Mouse (Mus musculus) erythroblast, embryonic 14.5 days (primary cell): ENCODE measurements around the gene Gnaz. TPM values are rescaled to one million over a fixed set of nuclear protein-coding genes. Genes with fewer than 3 reads are reported as not detected.

ENCODE experiments used
- H3K27me3 ChIP-seq: 2 replicates; pipeline ENCODE4 v1.6.1; 2012; ENCODE audit warnings: inconsistent platforms; ENCODE audit not compliant: control insufficient read depth
- H3K36me3 ChIP-seq: 2 replicates; pipeline ENCODE4 v1.6.1; 2012; ENCODE audit warnings: mild to moderate bottlenecking, inconsistent platforms; ENCODE audit not compliant: control insufficient read depth
- H3K4me1 ChIP-seq: 2 replicates; pipeline ENCODE4 v1.6.1; 2012; ENCODE audit warnings: inconsistent platforms; ENCODE audit not compliant: control insufficient read depth
- H3K4me3 ChIP-seq: replicated peaks from 2 replicates; pipeline ENCODE3; 2012; ENCODE audit warnings: moderate library complexity, mild to moderate bottlenecking, inconsistent platforms
- H3K9me3 ChIP-seq: 2 replicates; pipeline ENCODE4 v1.6.1; 2012; ENCODE audit warnings: low read length, inconsistent platforms, mixed read lengths; ENCODE audit not compliant: control insufficient read depth
- GATA1 ChIP-seq: IDR thresholded peaks from 2 replicates; pipeline ENCODE4 v1.6.1; 2012; ENCODE audit warnings: low read length, inconsistent platforms, mixed read lengths
- TAL1 ChIP-seq: IDR thresholded peaks from 3 replicates; pipeline ENCODE4 v1.6.1; 2012; ENCODE audit warnings: low read length, inconsistent platforms, mixed read lengths
- polyA plus RNA-seq: library from polyadenylated mRNA; stranded (reverse); fragments of >175 nt; gene quantifications from 2 replicates; pipeline ENCODE4 v1.2.3, GENCODE M21; 2012

Gene Gnaz
- polyA plus RNA-seq, 1 experiment = 0.07 TPM

DNA sequence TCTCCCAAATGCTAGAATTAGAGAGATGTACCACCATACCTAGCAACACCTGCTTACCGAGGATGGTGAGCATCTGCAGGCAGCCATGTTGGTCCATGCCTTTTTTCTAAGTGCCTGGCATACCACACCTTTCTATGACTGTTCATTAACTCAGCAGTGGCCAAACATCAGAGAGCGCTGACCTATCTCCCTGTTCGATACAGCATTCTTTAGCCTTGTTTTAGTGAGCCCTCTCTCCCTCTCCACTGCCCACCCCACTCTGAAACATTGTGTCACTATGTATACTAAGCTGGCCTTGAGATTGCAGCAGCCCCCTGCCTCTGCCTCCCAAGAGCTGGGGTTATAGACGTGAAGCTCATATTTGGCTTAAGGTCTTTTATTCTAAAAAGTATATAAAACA is 86.7 kb downstream of the Gnaz start:
- Histone ChIP-seq H3K27me3 (no peaks in the 10 kb centered on the region), H3K9me3 (no peaks in the 10 kb centered on the region), H3K4me3 (no peak overlapping the region), H3K4me1 (peaks cover 11% of the 10 kb centered on the region), H3K36me3 (no peaks in the 10 kb centered on the region; the same call in 1 of the 2 replicates)
- TF ChIP-seq GATA1 (no peak), TAL1 (no peak)

GRCm38 (mm10) chr10:75054125-75054524 is 87.1 kb downstream of the Gnaz start:
- Histone ChIP-seq H3K36me3 (no peaks in the 10 kb centered on the region; the same call in 1 of the 2 replicates), H3K4me3 (no peak overlapping the region), H3K4me1 (peaks cover 11% of the 10 kb centered on the region), H3K9me3 (no peaks in the 10 kb centered on the region), H3K27me3 (peaks cover under 1% of the 10 kb centered on the region; the same call in 1 of the 2 replicates)
- TF ChIP-seq GATA1 (no peak), TAL1 (no peak)

DNA sequence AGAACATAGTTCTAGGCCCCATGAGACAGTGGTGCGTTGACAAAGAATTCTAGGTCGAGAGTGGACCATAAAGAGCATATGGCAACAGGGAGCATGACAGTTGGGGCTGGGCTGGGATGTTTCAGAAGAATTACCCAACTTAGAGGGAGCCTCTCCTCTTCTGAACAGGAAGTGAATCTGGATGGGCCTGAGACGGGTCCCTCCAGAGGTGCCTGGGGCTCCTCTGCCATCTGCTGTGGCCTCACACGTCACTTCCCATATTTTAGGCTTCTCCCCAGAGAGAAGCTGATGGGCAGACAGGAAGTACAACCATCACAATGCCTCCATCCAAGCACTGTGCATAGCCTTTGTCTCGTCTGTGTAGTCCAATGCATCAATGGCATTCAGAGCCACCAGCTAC is 88.7 kb downstream of the Gnaz start:
- H3K36me3 ChIP-seq = no peaks in the 10 kb centered on the region
- H3K4me3 ChIP-seq = no peak overlapping the region
- TF ChIP-seq TAL1 = no peak
- peaks cover 16% of the 10 kb centered on the region for H3K27me3 ChIP-seq
- H3K4me1 ChIP-seq = peaks cover 21% of the 10 kb centered on the region
- H3K9me3 ChIP-seq = no peaks in the 10 kb centered on the region

DNA sequence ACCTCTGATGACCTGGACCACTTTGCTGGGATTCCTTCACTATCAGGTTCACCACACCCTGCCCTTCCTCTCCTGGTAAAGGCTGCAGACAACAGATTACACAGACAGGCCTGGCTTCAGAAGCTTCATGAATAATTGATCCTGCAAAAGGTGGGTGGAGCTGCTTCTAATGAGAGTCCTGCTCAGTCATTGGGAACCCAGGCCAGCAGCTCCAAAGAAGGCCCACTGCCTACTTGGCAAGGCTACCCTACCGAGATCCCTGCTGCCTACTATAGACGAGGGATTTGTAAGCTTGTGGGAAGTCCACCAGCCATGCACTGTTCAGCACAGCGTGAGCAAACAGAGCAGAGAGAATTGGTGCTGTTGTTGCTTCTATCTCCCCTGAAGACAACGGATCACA is 89.3 kb downstream of the Gnaz start:
- H3K9me3 ChIP-seq = no peaks in the 10 kb centered on the region; the same call in 1 of the 2 replicates

DNA sequence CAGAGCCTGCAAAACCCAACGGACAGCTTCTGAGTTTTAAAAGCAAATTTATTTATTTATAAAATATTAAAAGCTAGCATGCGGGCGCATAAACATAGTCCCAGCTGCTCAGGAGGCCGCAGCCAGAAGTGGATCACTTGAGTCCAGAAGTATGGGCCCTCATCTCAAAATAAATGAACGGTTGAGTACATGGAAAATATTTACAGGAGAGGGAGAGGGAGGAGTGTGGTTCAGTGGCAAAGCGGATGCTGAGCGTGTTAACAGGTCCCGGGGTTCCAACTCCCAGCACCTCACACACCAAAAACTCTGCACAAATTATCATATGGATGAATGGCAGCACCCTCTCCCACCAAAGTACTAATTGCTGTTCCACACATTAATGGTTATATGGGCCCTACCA is 91.4 kb downstream of the Gnaz start:
- Histone ChIP-seq H3K4me1 (peaks cover 25% of the 10 kb centered on the region), H3K4me3 (no peak overlapping the region), H3K9me3 (peaks cover 5% of the 10 kb centered on the region; the same call in 1 of the 2 replicates), H3K36me3 (no peaks in the 10 kb centered on the region), H3K27me3 (peaks cover 43% of the 10 kb centered on the region)
- TF ChIP-seq TAL1 = no peak

More for the DNA sequence above, 89.3 kb downstream of the Gnaz start:
- H3K27me3 ChIP-seq = peaks cover 22% of the 10 kb centered on the region
- TF ChIP-seq GATA1 = no peak
- H3K4me1 ChIP-seq = peaks cover 23% of the 10 kb centered on the region
- H3K4me3 ChIP-seq = no peak overlapping the region
- no peaks in the 10 kb centered on the region for H3K36me3 ChIP-seq

DNA sequence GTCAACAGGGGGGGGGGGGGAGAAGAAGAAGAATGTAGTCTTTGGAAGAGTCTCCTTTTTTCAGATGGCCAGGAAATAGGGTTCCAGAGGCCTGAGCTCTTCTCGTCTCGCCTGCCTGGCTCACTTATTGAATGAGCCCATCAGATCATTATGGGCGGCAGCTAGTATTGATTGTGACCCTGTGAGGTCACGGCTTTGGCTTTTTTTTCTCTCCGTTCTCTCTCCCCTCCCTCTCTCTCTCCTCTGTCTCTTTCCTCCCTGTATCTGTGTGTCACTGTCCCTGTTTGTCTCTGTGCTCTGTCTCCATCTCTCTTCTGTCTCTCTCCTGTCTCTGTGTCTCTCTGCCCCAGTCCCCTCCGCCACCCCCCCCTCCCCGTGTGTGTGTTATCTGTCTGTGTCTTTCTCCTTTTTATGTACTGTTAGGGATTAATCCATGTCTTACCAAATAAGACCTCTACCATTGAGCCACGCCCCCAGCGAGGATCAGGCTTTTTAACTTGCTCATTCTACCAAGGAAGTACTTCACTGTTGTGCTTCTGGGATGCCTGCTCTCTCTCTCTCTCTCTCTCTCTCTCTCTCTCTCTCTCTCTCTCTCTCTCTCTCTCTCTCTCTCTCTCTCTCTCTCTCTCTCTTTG is 91.9 kb downstream of the Gnaz start:
- Histone ChIP-seq H3K27me3 (peaks cover 47% of the 10 kb centered on the region), H3K9me3 (peaks cover 5% of the 10 kb centered on the region; the same call in 1 of the 2 replicates), H3K36me3 (no peaks in the 10 kb centered on the region), H3K4me1 (peaks cover 25% of the 10 kb centered on the region), H3K4me3 (no peak overlapping the region)
- TF ChIP-seq TAL1 (no peak), GATA1 (no peak)

GRCm38 (mm10) chr10:75059396-75059795 is 92.4 kb downstream of the Gnaz start:
- peaks cover 47% of the 10 kb centered on the region for H3K27me3 ChIP-seq
- H3K36me3 ChIP-seq = no peaks in the 10 kb centered on the region
- peaks cover 5% of the 10 kb centered on the region; the same call in 1 of the 2 replicates for H3K9me3 ChIP-seq
- no peak for TF ChIP-seq TAL1
- no peak for TF ChIP-seq GATA1
- H3K4me3 ChIP-seq = no peak overlapping the region
- peaks cover 25% of the 10 kb centered on the region for H3K4me1 ChIP-seq

GRCm38 (mm10) chr10:75060217-75060842 is 93.4 kb downstream of the Gnaz start, which contains the start of gene Bcr:
Bcr (plus strand) TSS chr10:75060592.
- peaks cover 25% of the 10 kb centered on the region for H3K4me1 ChIP-seq
- H3K4me3 ChIP-seq = peak within 1 kb of the TSS; percentile 58
- no peak for TF ChIP-seq TAL1
- no peak for TF ChIP-seq GATA1
- peaks cover 5% of the 10 kb centered on the region; the same call in 1 of the 2 replicates for H3K9me3 ChIP-seq
- no peaks in the 10 kb centered on the region for H3K36me3 ChIP-seq
- peaks cover 47% of the 10 kb centered on the region for H3K27me3 ChIP-seq

- H3K9me3 ChIP-seq = peaks cover 5% of the 10 kb centered on the region; the same call in 1 of the 2 replicates
- no peaks in the 10 kb centered on the region for H3K36me3 ChIP-seq
- peaks cover 47% of the 10 kb centered on the region for H3K27me3 ChIP-seq
- peaks cover 24% of the 10 kb centered on the region for H3K4me1 ChIP-seq
- H3K4me3 ChIP-seq = peak overlapping the region; percentile 58
- no peak for TF ChIP-seq TAL1
- no peak for TF ChIP-seq GATA1
These were observed 93.9 kb downstream of the Gnaz start for GRCm38 (mm10) chr10:75060843-75061235.
